Mouse (Mus musculus) cortical plate, adult 2 months (tissue): ENCODE data around the gene Sart1. TPM values are rescaled to one million over a fixed set of nuclear protein-coding genes. Genes with fewer than 3 reads are reported as not detected.

Experiments
- H3K27ac ChIP-seq: fragments of 200-500 bp; 2 replicates; pipeline ENCODE4 v1.5.1; 2012; ENCODE audit warnings: low read length, control low read depth, inconsistent platforms; ENCODE audit not compliant: insufficient read depth
- H3K4me1 ChIP-seq: fragments of 200-500 bp; 2 replicates; pipeline ENCODE4 v1.6.1; 2011; ENCODE audit warnings: low read length; ENCODE audit not compliant: control insufficient read depth, insufficient read depth
- H3K4me3 ChIP-seq: fragments of 200-500 bp; 2 replicates; pipeline ENCODE4 v1.5.1; 2011; ENCODE audit warnings: mild to moderate bottlenecking, low read length, control low read depth; ENCODE audit not compliant: insufficient read depth
- CTCF ChIP-seq: fragments of 200-500 bp; IDR thresholded peaks from 2 replicates; pipeline ENCODE4 v1.5.1; 2011; ENCODE audit warnings: mild to moderate bottlenecking, control low read depth, low read length; ENCODE audit not compliant: insufficient read depth; ENCODE audit errors: extremely low read depth
- POLR2A ChIP-seq: fragments of 200-500 bp; IDR thresholded peaks from 2 replicates; pipeline ENCODE4 v1.6.1; 2011; ENCODE audit warnings: mild to moderate bottlenecking, low read length, control low read depth; ENCODE audit not compliant: insufficient read depth; ENCODE audit errors: extremely low read depth
- polyA plus RNA-seq: library from polyadenylated mRNA; depleted of rRNA; stranded (reverse); fragments of >200 nt; gene quantifications from 2 replicates; pipeline ENCODE4 v1.2.3, GENCODE M21; 2012; rRNA removed

Gene Sart1
- polyA plus RNA-seq, 1 experiment = 71.0 TPM

GRCm38 (mm10) chr19:5334741-5335140 lies 53.8 kb downstream of the Sart1 start:
- Histone ChIP-seq H3K4me1 (no peaks in the 10 kb centered on the region), H3K4me3 (no peak overlapping the region), H3K27ac (no peak overlapping the region)
- TF ChIP-seq CTCF (no peak), POLR2A (no peak)

DNA sequence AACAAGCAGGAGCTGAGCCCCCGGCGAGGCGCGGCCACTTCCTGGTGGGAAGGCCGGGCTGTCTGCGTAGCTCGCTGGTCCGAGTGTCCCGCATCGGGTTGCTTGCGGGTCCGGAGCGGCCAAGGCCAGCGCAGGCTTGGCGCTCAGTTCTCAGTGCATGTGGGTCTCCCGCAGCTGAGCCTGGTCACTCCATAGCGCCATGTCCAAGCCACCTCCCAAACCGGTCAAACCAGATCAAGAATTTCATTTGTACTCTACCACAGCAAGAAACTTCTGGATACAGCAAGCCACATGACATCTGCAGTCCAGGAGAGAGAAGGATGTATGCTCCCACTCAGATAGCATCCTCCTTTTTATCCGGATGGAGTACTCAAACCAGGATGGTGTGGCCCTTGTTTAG lies 60.5 kb downstream of the Sart1 start:
- Histone ChIP-seq H3K27ac (no peak overlapping the region), H3K4me1 (no peaks in the 10 kb centered on the region), H3K4me3 (no peak overlapping the region)
- TF ChIP-seq POLR2A (no peak), CTCF (no peak)

Other genes starting within 250 kb of the Sart1 start
- gene Pacs1, start 115.6 kb downstream of the Sart1 start, polyA plus RNA-seq = 47.0 and 47.8 TPM in 2 replicates
- gene Sf3b2, start 93.2 kb downstream of the Sart1 start, polyA plus RNA-seq = 151 and 159 TPM in 2 replicates
- gene Gal3st3, start 90.4 kb downstream of the Sart1 start, polyA plus RNA-seq = 61.9 and 62.3 TPM in 2 replicates
- gene Catsper1, start 53.0 kb downstream of the Sart1 start, polyA plus RNA-seq = not detected in 2 replicates
- gene Cst6, start 39.1 kb downstream of the Sart1 start, polyA plus RNA-seq = 22.3 and 23.9 TPM in 2 replicates
- 26.8 and 27.0 TPM in 2 replicates for gene Eif1ad, start 22.0 kb downstream of the Sart1 start, polyA plus RNA-seq
- 92.0 and 104 TPM in 2 replicates for gene Banf1, start 21.5 kb downstream of the Sart1 start, polyA plus RNA-seq
- gene Tsga10ip, start 13.8 kb upstream of the Sart1 start, polyA plus RNA-seq = not detected in 2 replicates
- 285 and 320 TPM in 2 replicates for gene Drap1, start 36.3 kb upstream of the Sart1 start, polyA plus RNA-seq
- gene AI837181, start 36.4 kb upstream of the Sart1 start, polyA plus RNA-seq = 99.8 and 101 TPM in 2 replicates
- 0.21 TPM in 1 of 2 replicates, not detected in the other for gene Fosl1, start 58.8 kb upstream of the Sart1 start, polyA plus RNA-seq
- 23.8 and 24.5 TPM in 2 replicates for gene Ccdc85b, start 69.2 kb upstream of the Sart1 start, polyA plus RNA-seq
- gene Fibp, start 71.9 kb upstream of the Sart1 start, polyA plus RNA-seq = 129 and 131 TPM in 2 replicates
- 0.27 and 0.53 TPM in 2 replicates for gene Ctsw, start 79.8 kb upstream of the Sart1 start, polyA plus RNA-seq
- 24.5 and 27.1 TPM in 2 replicates for gene Efemp2, start 85.3 kb upstream of the Sart1 start, polyA plus RNA-seq
- gene Mus81, start 99.7 kb upstream of the Sart1 start, polyA plus RNA-seq = 38.6 and 39.5 TPM in 2 replicates
- gene Cfl1, start 101.8 kb upstream of the Sart1 start, polyA plus RNA-seq = 1,356 and 1,455 TPM in 2 replicates
- gene 1700020D05Rik, start 115.1 kb upstream of the Sart1 start, polyA plus RNA-seq = 4.7 and 5.7 TPM in 2 replicates
- 150 and 162 TPM in 2 replicates for gene Snx32, start 121.8 kb upstream of the Sart1 start, polyA plus RNA-seq
- gene Ovol1, start 171.9 kb upstream of the Sart1 start, polyA plus RNA-seq = 0.02 and 0.04 TPM in 2 replicates
- gene Ap5b1, start 179.3 kb upstream of the Sart1 start, polyA plus RNA-seq = 3.2 and 3.3 TPM in 2 replicates
- gene Rnaseh2c, start 213.2 kb upstream of the Sart1 start, polyA plus RNA-seq = 50.2 and 61.3 TPM in 2 replicates
- gene Kat5, start 221.5 kb upstream of the Sart1 start, polyA plus RNA-seq = 111 and 115 TPM in 2 replicates
- 30.9 and 32.5 TPM in 2 replicates for gene Rela, start 248.8 kb upstream of the Sart1 start, polyA plus RNA-seq